21 mouse cellular contexts compared by ENCODE assay signal in genomic region chr2:173873048-173873447, GRCm38 (mm10).
DNase-seq lines count a peak whose midpoint lies in the region; ATAC-seq and TF ChIP-seq lines count a peak whose summit lies in the region.
"Had no signal": no experiment of that assay in that cellular context is flagged by ENCODE, and none has a peak within 500 bp of the region (broad histone marks: within the 10 kb centered on the region; RNA-seq: fewer than 3 reads in every experiment).

No protein-coding gene starts in this region.

- no peaks in the 10 kb centered on the region for H3K9me3 ChIP-seq in liver, embryonic 11.5 days (ENCODE audit: control insufficient read depth, low read length)
- no peaks in the 10 kb centered on the region for H3K9me3 ChIP-seq in liver, embryonic 12.5 days (replicated peaks)
- no peaks in the 10 kb centered on the region for H3K9me3 ChIP-seq in liver, postnatal 0 days (ENCODE audit: low read length)
- H3K9me3 ChIP-seq in liver, embryonic 13.5 days (replicated peaks), result no peaks in the 10 kb centered on the region

- no peaks in the 10 kb centered on the region for H3K36me3 ChIP-seq in liver, embryonic 11.5 days (ENCODE audit: control insufficient read depth, insufficient read depth, low read length)
- H3K36me3 ChIP-seq in liver, embryonic 12.5 days, result no peaks in the 10 kb centered on the region
- H3K36me3 ChIP-seq in liver, postnatal 0 days (replicated peaks; ENCODE audit: insufficient read depth, low read length), result no peaks in the 10 kb centered on the region
- no peaks in the 10 kb centered on the region for H3K36me3 ChIP-seq in liver, embryonic 13.5 days
- H3K36me3 ChIP-seq: G1E had no signal

- 66% methylated on average over 3 of the region's 3 CpGs for WGBS in liver, embryonic 11.5 days
- 55% methylated on average over 3 of the region's 3 CpGs for whole genome bisulfite sequencing in liver, embryonic 12.5 days (ENCODE audit: insufficient replicate concordance)
- WGBS in liver, postnatal 0 days (ENCODE audit: insufficient replicate concordance), result 47% methylated on average over 3 of the region's 3 CpGs
- 63% methylated on average over 3 of the region's 3 CpGs for WGBS in liver, embryonic 13.5 days (ENCODE audit: insufficient replicate concordance)
- 91% methylated on average over 3 of the region's 3 CpGs for WGBS in cerebellum, adult 2 months

- no peak overlapping the region for H3K9ac ChIP-seq in liver, embryonic 11.5 days (ENCODE audit: low read depth, low read length)
- H3K9ac ChIP-seq in liver, embryonic 12.5 days, result no peak overlapping the region
- no peak overlapping the region for H3K9ac ChIP-seq in liver, postnatal 0 days (replicated peaks)
- no peak overlapping the region for H3K9ac ChIP-seq in liver, embryonic 13.5 days

- peak; percentile 70 for DNase-seq in heart, adult 11 months
- DNase-seq in heart, postnatal 14 days, result no peak
- DNase-seq in liver, embryonic 11.5 days (ENCODE audit: low spot score), result no peak
- no peak for DNase-seq in liver
- DNase-seq in liver, postnatal 0 days, result no peak
- no peak for DNase-seq in liver, embryonic 13.5 days
- DNase-seq in cerebellum, adult 2 months, result no peak
- DNase-seq: adrenal gland, adult 2 months; adrenal gland, adult 8-10 months; adrenal gland, postnatal 10 days; adrenal gland, postnatal 14 days; adrenal gland, postnatal 25 days; adrenal gland, postnatal 36 days; B cell, adult 2 months; cerebellum, adult 11 months; cerebellum, adult 11-12 months had no signal

- H3K27me3 ChIP-seq in liver, embryonic 11.5 days (replicated peaks; ENCODE audit: control insufficient read depth, insufficient read depth, low read length), result no peaks in the 10 kb centered on the region
- H3K27me3 ChIP-seq in liver, embryonic 12.5 days (replicated peaks), result no peaks in the 10 kb centered on the region
- no peaks in the 10 kb centered on the region for H3K27me3 ChIP-seq in liver, postnatal 0 days (ENCODE audit: insufficient read depth, low read length)
- H3K27me3 ChIP-seq in liver, embryonic 13.5 days, result no peaks in the 10 kb centered on the region
- no peaks in the 10 kb centered on the region for H3K27me3 ChIP-seq in cerebellum, adult 2 months (ENCODE audit: control insufficient read depth, insufficient read depth, low read length)

- intact Hi-C loops in heart, postnatal 14 days (cut with DNase I), result no loop called here

- no peak for TF ChIP-seq POLR2A in cerebellum, adult 2 months (IDR thresholded peaks at IDR 0.05; ENCODE audit: borderline replicate concordance, insufficient read depth, low read length)

- TF ChIP-seq CTCF in liver, postnatal 0 days (IDR thresholded peaks at IDR 0.05; ENCODE audit: low read depth), result no peak
- no peak for TF ChIP-seq CTCF in cerebellum, adult 2 months (IDR thresholded peaks at IDR 0.05; ENCODE audit: borderline replicate concordance, insufficient read depth, low read depth, low read length)

- peak; percentile 60 for ATAC-seq in liver, embryonic 11.5 days (replicated peaks; ENCODE audit: low FRiP score)
- ATAC-seq in liver, embryonic 12.5 days, result peak; percentile 60
- ATAC-seq in liver, postnatal 0 days, result no peak
- ATAC-seq in liver, embryonic 13.5 days (ENCODE audit: low read depth), result peak; percentile 36; the same call in 1 of the 2 replicates
- ATAC-seq: activated CD4-positive, CD25-positive, alpha-beta regulatory T cell, adult 4 months; CD4-positive, CD25-positive, alpha-beta regulatory T cell, adult 4 months; Patski had no signal

- no peaks in the 10 kb centered on the region for H3K4me1 ChIP-seq in liver, embryonic 11.5 days (replicated peaks; ENCODE audit: control insufficient read depth, insufficient read depth, low read length)
- no peaks in the 10 kb centered on the region for H3K4me1 ChIP-seq in liver, embryonic 12.5 days
- no peaks in the 10 kb centered on the region for H3K4me1 ChIP-seq in liver, postnatal 0 days (ENCODE audit: insufficient read depth)
- H3K4me1 ChIP-seq in liver, embryonic 13.5 days (replicated peaks), result no peaks in the 10 kb centered on the region
- no peaks in the 10 kb centered on the region for H3K4me1 ChIP-seq in cerebellum, adult 2 months (ENCODE audit: control insufficient read depth, insufficient read depth, low read length)

- no peak overlapping the region for H3K4me2 ChIP-seq in liver, embryonic 11.5 days
- no peak overlapping the region for H3K4me2 ChIP-seq in liver, embryonic 12.5 days
- no peak overlapping the region for H3K4me2 ChIP-seq in liver, postnatal 0 days (ENCODE audit: low read depth, low read length)
- H3K4me2 ChIP-seq in liver, embryonic 13.5 days, result no peak overlapping the region

- no peak for TF ChIP-seq EP300 in liver, postnatal 0 days (IDR thresholded peaks at IDR 0.05; ENCODE audit: low read depth)

- no peak overlapping the region; the same call in 1 of the 2 replicates for H3K27ac ChIP-seq in liver, embryonic 11.5 days (ENCODE audit: low read depth, low read length)
- H3K27ac ChIP-seq in liver, embryonic 12.5 days, result no peak overlapping the region
- H3K27ac ChIP-seq in liver, postnatal 0 days (ENCODE audit: low read depth), result no peak overlapping the region
- no peak overlapping the region for H3K27ac ChIP-seq in liver, embryonic 13.5 days
- H3K27ac ChIP-seq in cerebellum, adult 2 months (ENCODE audit: insufficient read depth, low read length), result no peak overlapping the region

- no peak overlapping the region for H3K4me3 ChIP-seq in liver, embryonic 11.5 days (ENCODE audit: low read depth, low read length)
- H3K4me3 ChIP-seq in liver, embryonic 12.5 days, result no peak overlapping the region
- no peak overlapping the region for H3K4me3 ChIP-seq in liver, postnatal 0 days (ENCODE audit: low read depth, low read length)
- no peak overlapping the region for H3K4me3 ChIP-seq in liver, embryonic 13.5 days (replicated peaks)
- H3K4me3 ChIP-seq in cerebellum, adult 2 months (replicated peaks; ENCODE audit: insufficient read depth, low read depth, low read length), result no peak overlapping the region
